Mouse (Mus musculus) Patski (cell line): ENCODE measurements at regions not wholly inside any gene's neighbourhood (a gene's known extent, or its start where the extent isn't known, plus 50 kb on each side); places are given as distances from the start of the nearest gene placed in this dataset.

Experiments
- ATAC-seq: fragments of 100-300 bp; one replicate; pipeline ENCODE4 v1.8.0; 2021
- CTCF ChIA-PET: fragments of 350-600 bp; sonication (Branson Sonifier 250); formaldehyde crosslinking; loops from one replicate; lab custom pipeline; 2022; ENCODE audit warnings: inconsistent platforms; lab: Charles Lee
- POLR2A ChIA-PET: fragments of 350-600 bp; sonication (Branson Sonifier 250); formaldehyde crosslinking; loops from one replicate; lab custom pipeline; 2022; ENCODE audit warnings: antibody characterized with exemption, inconsistent platforms; lab: Charles Lee
- DNase-seq: peaks from one replicate; pipeline ENCODE4 v3.0.0-alpha.2; 2011; ENCODE audit warnings: low read depth, low spot score
- H3K27me3 ChIP-seq: fragments of 371-371 bp; one replicate; pipeline ENCODE4 v1.5.1; 2021
- CTCF ChIP-seq: fragments of 100-300 bp; IDR thresholded peaks from one replicate; pipeline ENCODE4 v1.5.1; 2021
- in situ Hi-C: fragments of 300-500 bp; cut with MboI; formaldehyde crosslinking; loops from 3 replicates; pipeline ENCODE4 v1.11.1; 2018; ENCODE audit warnings: low pct_unique_long_range_greater_than_20kb, mixed read lengths

GRCm38 (mm10) chr6:99810974-99811798 is 85.0 kb upstream of the Prok2 start:
- POLR2A ChIA-PET = interaction anchor here (0.7 kb wide), 1 partner anchor 188 kb away, joined by 6 read pairs; no protein-coding TSS in a partner anchor
- in situ Hi-C loops = no loop called here
- DNase-seq (no peak), ATAC-seq (no peak)
- CTCF ChIA-PET = interaction anchor here (1.6 kb wide), 1 partner anchor 18 kb away, joined by 4 read pairs; no protein-coding TSS in a partner anchor
- TF ChIP-seq CTCF = no peak
- H3K27me3 ChIP-seq = peaks cover 2% of the 10 kb centered on the region

- TF ChIP-seq CTCF = no peak
- in situ Hi-C loops = no loop called here
- ATAC-seq (peak; percentile 2), DNase-seq (no peak)
- no peaks in the 10 kb centered on the region for H3K27me3 ChIP-seq
- ChIA-PET CTCF (interaction anchor here (0.9 to 1.8 kb wide), 8 partner anchors 9 to 858 kb away, joined by 3 to 6 read pairs (median 4); no protein-coding TSS in a partner anchor), POLR2A (no interaction called here)
Measured at GRCm38 (mm10) chr6:99804905-99805245, 78.7 kb upstream of the Prok2 start.

GRCm38 (mm10) chr6:99803983-99804904 is 78.1 kb upstream of the Prok2 start:
- ChIA-PET CTCF (interaction anchor here (0.9 to 1.8 kb wide), 8 partner anchors 8 to 858 kb away, joined by 3 to 6 read pairs (median 4); no protein-coding TSS in a partner anchor), POLR2A (no interaction called here)
- ATAC-seq (peak; percentile 67), DNase-seq (no peak)
- peak; percentile 93 for TF ChIP-seq CTCF
- in situ Hi-C loops = no loop called here
- no peaks in the 10 kb centered on the region for H3K27me3 ChIP-seq

GRCm38 (mm10) chr6:99800919-99801318 is 74.7 kb upstream of the Prok2 start:
- ChIA-PET POLR2A (no interaction called here), CTCF (interaction anchor here (1.7 kb wide), 1 partner anchor 27 kb away, joined by 4 read pairs; no protein-coding TSS in a partner anchor)
- DNase-seq (no peak), ATAC-seq (no peak)
- no peak for TF ChIP-seq CTCF
- H3K27me3 ChIP-seq = peaks cover 25% of the 10 kb centered on the region
- in situ Hi-C loops = no loop called here

GRCm38 (mm10) chr6:99800324-99800723 is 74.1 kb upstream of the Prok2 start:
- DNase-seq = no peak
- in situ Hi-C loops = no loop called here
- peaks cover 28% of the 10 kb centered on the region for H3K27me3 ChIP-seq
- no peak for TF ChIP-seq CTCF
- ChIA-PET POLR2A (no interaction called here), CTCF (interaction anchor here (1.7 kb wide), 1 partner anchor 27 kb away, joined by 4 read pairs; no protein-coding TSS in a partner anchor)
- no peak for ATAC-seq

GRCm38 (mm10) chr6:99796390-99796789 is 70.2 kb upstream of the Prok2 start:
- CTCF ChIA-PET = interaction anchor here (1.1 kb wide), 1 partner anchor 8 kb away, joined by 5 read pairs; no protein-coding TSS in a partner anchor
- H3K27me3 ChIP-seq = peaks cover 41% of the 10 kb centered on the region
- POLR2A ChIA-PET = no interaction called here
- no peak for ATAC-seq
- TF ChIP-seq CTCF = no peak
- in situ Hi-C loops = no loop called here
- no peak for DNase-seq

- no peak for TF ChIP-seq CTCF
- ChIA-PET CTCF (interaction anchor here (1.3 kb wide), 1 partner anchor 11 kb away, joined by 6 read pairs; no protein-coding TSS in a partner anchor), POLR2A (no interaction called here)
- in situ Hi-C loops = no loop called here
- no peak for DNase-seq
- peaks cover 48% of the 10 kb centered on the region for H3K27me3 ChIP-seq
- ATAC-seq = no peak
Measured at GRCm38 (mm10) chr6:99793546-99793945, 67.4 kb upstream of the Prok2 start.

GRCm38 (mm10) chr6:99792353-99792752 is 66.2 kb upstream of the Prok2 start:
- H3K27me3 ChIP-seq = peaks cover 44% of the 10 kb centered on the region
- in situ Hi-C loops = no loop called here
- no peak for TF ChIP-seq CTCF
- POLR2A ChIA-PET = interaction anchor here (0.7 kb wide), 1 partner anchor 732 kb away, joined by 3 read pairs; no protein-coding TSS in a partner anchor
- CTCF ChIA-PET = no interaction called here
- no peak for ATAC-seq
- no peak for DNase-seq

GRCm38 (mm10) chr6:99786977-99787376 is 60.8 kb upstream of the Prok2 start:
- H3K27me3 ChIP-seq = peaks cover 28% of the 10 kb centered on the region
- CTCF ChIA-PET = interaction anchor here (1.5 kb wide), 1 partner anchor 102 kb away, joined by 3 read pairs; no protein-coding TSS in a partner anchor
- no peak for TF ChIP-seq CTCF
- in situ Hi-C loops = no loop called here
- DNase-seq (no peak), ATAC-seq (no peak)
- POLR2A ChIA-PET = interaction anchor here (0.6 kb wide), 1 partner anchor 208 kb away, joined by 3 read pairs; no protein-coding TSS in a partner anchor

GRCm38 (mm10) chr6:99785212-99785611 is 59.0 kb upstream of the Prok2 start:
- in situ Hi-C loops = no loop called here
- ChIA-PET CTCF (interaction anchor here (1.4 kb wide), 1 partner anchor 13 kb away, joined by 3 read pairs; no protein-coding TSS in a partner anchor), POLR2A (interaction anchor here (0.5 kb wide), 1 partner anchor 116 kb away, joined by 10 read pairs; no protein-coding TSS in a partner anchor)
- ATAC-seq = no peak
- no peak for DNase-seq
- H3K27me3 ChIP-seq = peaks cover 31% of the 10 kb centered on the region
- TF ChIP-seq CTCF = no peak
